In genomic region chr6:70955841-70956240, GRCm38 (mm10) we compare ENCODE assay signal across 9 mouse cellular contexts. TPM values are rescaled to one million over a fixed set of nuclear protein-coding genes. Genes with fewer than 3 reads are reported as not detected.
DNase-seq lines count a peak whose midpoint lies in the region; ATAC-seq and TF ChIP-seq lines count a peak whose summit lies in the region.
"Had no signal": no experiment of that assay in that cellular context is flagged by ENCODE, and none has a peak within 500 bp of the region (broad histone marks: within the 10 kb centered on the region; RNA-seq: fewer than 3 reads in every experiment).

No protein-coding gene starts in this region.

- no peak for DNase-seq in heart, postnatal 0 days (ENCODE audit: low spot score)
- DNase-seq in heart, postnatal 36 days = no peak
- peak; percentile 37 for DNase-seq in embryo, embryonic 9.5 days (ENCODE audit: extremely low spot score)
- no peak for DNase-seq in hindbrain, embryonic 14.5 days (ENCODE audit: low spot score)
- DNase-seq in spleen, postnatal 14 days (ENCODE audit: low spot score in 2 of 2) = no peak
- DNase-seq in left cerebral cortex, adult 18-20 months (ENCODE audit: low spot score in 2 of 2) = no peak
- DNase-seq in urinary bladder, adult 18-20 months (ENCODE audit: low spot score in 2 of 2) = no peak

- peak overlapping the region; percentile 36 for H3K4me3 ChIP-seq in heart, postnatal 0 days (ENCODE audit: low read depth, low read length)
- peak overlapping the region; percentile 39 for H3K4me3 ChIP-seq in hindbrain, embryonic 14.5 days (replicated peaks; ENCODE audit: low read length)
- peak overlapping the region; percentile 52 for H3K4me3 ChIP-seq in midbrain, embryonic 12.5 days

- no peak for TF ChIP-seq EP300 in heart, postnatal 0 days (IDR thresholded peaks at IDR 0.05; ENCODE audit: low read depth)

- peaks cover 6% of the 10 kb centered on the region; the same call in 1 of the 2 replicates for H3K4me1 ChIP-seq in heart, postnatal 0 days (ENCODE audit: control insufficient read depth, insufficient read depth)
- H3K4me1 ChIP-seq in hindbrain, embryonic 14.5 days (replicated peaks; ENCODE audit: control insufficient read depth, insufficient read depth, low read length) = peaks cover 12% of the 10 kb centered on the region
- H3K4me1 ChIP-seq in midbrain, embryonic 12.5 days = peaks cover 14% of the 10 kb centered on the region

- no peaks in the 10 kb centered on the region for H3K36me3 ChIP-seq in heart, postnatal 0 days (replicated peaks; ENCODE audit: control insufficient read depth, insufficient read depth, low read length)
- no peaks in the 10 kb centered on the region for H3K36me3 ChIP-seq in hindbrain, embryonic 14.5 days (replicated peaks; ENCODE audit: control insufficient read depth, insufficient read depth)
- no peaks in the 10 kb centered on the region for H3K36me3 ChIP-seq in midbrain, embryonic 12.5 days

- no peak overlapping the region for H3K9ac ChIP-seq in heart, postnatal 0 days (replicated peaks; ENCODE audit: low read depth, low read length)
- no peak overlapping the region for H3K9ac ChIP-seq in hindbrain, embryonic 14.5 days
- H3K9ac ChIP-seq in midbrain, embryonic 12.5 days (replicated peaks) = no peak overlapping the region

- no peak for ATAC-seq in heart, postnatal 0 days (ENCODE audit: insufficient read depth, low read depth)
- ATAC-seq in hindbrain, embryonic 14.5 days (ENCODE audit: low FRiP score) = no peak
- no peak for ATAC-seq in midbrain, embryonic 12.5 days (ENCODE audit: low FRiP score, low read depth)

- TF ChIP-seq CTCF in heart, postnatal 0 days (IDR thresholded peaks at IDR 0.05; ENCODE audit: low read depth) = no peak

- peak overlapping the region; percentile 50 for H3K4me2 ChIP-seq in heart, postnatal 0 days (ENCODE audit: low read depth, low read length)
- peak overlapping the region; percentile 89 for H3K4me2 ChIP-seq in hindbrain, embryonic 14.5 days (replicated peaks)
- H3K4me2 ChIP-seq in midbrain, embryonic 12.5 days (replicated peaks) = peak overlapping the region; percentile 86

- H3K9me3 ChIP-seq in heart, postnatal 0 days (replicated peaks; ENCODE audit: control insufficient read depth, low read length) = no peaks in the 10 kb centered on the region
- no peaks in the 10 kb centered on the region for H3K9me3 ChIP-seq in hindbrain, embryonic 14.5 days (ENCODE audit: control insufficient read depth, low read length)
- no peaks in the 10 kb centered on the region for H3K9me3 ChIP-seq in midbrain, embryonic 12.5 days

- H3K27me3 ChIP-seq in heart, postnatal 0 days (ENCODE audit: control insufficient read depth, insufficient read depth, low read length) = peaks cover 85% of the 10 kb centered on the region
- H3K27me3 ChIP-seq in hindbrain, embryonic 14.5 days (ENCODE audit: control insufficient read depth, insufficient read depth, low read length) = peaks cover 79% of the 10 kb centered on the region
- H3K27me3 ChIP-seq in midbrain, embryonic 12.5 days = peaks cover 74% of the 10 kb centered on the region

- intact Hi-C loops in heart, postnatal 36 days (cut with DNase I) = loop anchor here (2.0 kb wide), 1 partner anchor 169 kb away; no protein-coding TSS in a partner anchor

- H3K27ac ChIP-seq in heart, postnatal 0 days (ENCODE audit: low read depth) = no peak overlapping the region
- no peak overlapping the region for H3K27ac ChIP-seq in hindbrain, embryonic 14.5 days
- no peak overlapping the region for H3K27ac ChIP-seq in midbrain, embryonic 12.5 days (replicated peaks)

- 4% methylated on average over 12 of the region's 12 CpGs for WGBS in heart, postnatal 0 days
- 2% methylated on average over 12 of the region's 12 CpGs for WGBS in hindbrain, embryonic 14.5 days
- WGBS in midbrain, embryonic 12.5 days = under 1% methylated on average over 12 of the region's 12 CpGs

RNA-seq across cellular contexts. Expression of gene Foxi3, which starts 0.5 kb away (rescaled TPM):
- not detected in 2 replicates for total RNA-seq in heart, postnatal 0 days (2014; rRNA removed; ENCODE audit: low replicate concordance)
- not detected in 2 replicates for polyA plus RNA-seq in heart, postnatal 0 days (2015; fragmentation: Nextera tagmentation; extraction: Ambion mirVana)
- total RNA-seq in heart, postnatal 36 days (2021) = not detected
- not detected in 2 replicates for polyA plus RNA-seq in hindbrain, embryonic 14.5 days (2014; fragmentation: Nextera tagmentation; extraction: Ambion mirVana)
- polyA plus RNA-seq in midbrain, embryonic 12.5 days (2016; fragmentation: Nextera tagmentation; extraction: Ambion mirVana) = not detected in 2 replicates
- not detected for total RNA-seq in left cerebral cortex, adult 18-20 months (2021)
- polyA plus RNA-seq: large intestine, adult 2 months had no signal

RNA-seq across cellular contexts. Expression of gene Tex37, which starts 37.1 kb away (rescaled TPM):
- not detected in 2 replicates for total RNA-seq in heart, postnatal 0 days (2014; rRNA removed; ENCODE audit: low replicate concordance)
- not detected in 2 replicates for polyA plus RNA-seq in heart, postnatal 0 days (2015; fragmentation: Nextera tagmentation; extraction: Ambion mirVana)
- not detected for total RNA-seq in heart, postnatal 36 days (2021)
- polyA plus RNA-seq in hindbrain, embryonic 14.5 days (2014; fragmentation: Nextera tagmentation; extraction: Ambion mirVana) = not detected in 2 replicates
- not detected in 2 replicates for polyA plus RNA-seq in midbrain, embryonic 12.5 days (2016; fragmentation: Nextera tagmentation; extraction: Ambion mirVana)
- not detected for total RNA-seq in left cerebral cortex, adult 18-20 months (2021)
- polyA plus RNA-seq: large intestine, adult 2 months had no signal
